Mouse (Mus musculus) MEL (cell line): Measurements from ENCODE around the gene Smim4. TPM values are rescaled to one million over a fixed set of nuclear protein-coding genes. Genes with fewer than 3 reads are reported as not detected.

Experiments
- DNase-seq: peaks from one replicate; pipeline ENCODE4 v3.0.0; 2011; ENCODE audit warnings: low read depth, low spot score
- H3K27ac ChIP-seq: 2 replicates; pipeline ENCODE4 v1.5.1; 2012; ENCODE audit warnings: low read depth, mild to moderate bottlenecking, control low read depth, low read length, moderate library complexity; ENCODE audit not compliant: control insufficient read depth
- H3K27me3 ChIP-seq, 2 experiments: fragments of 150-350 bp in 1 of 2; sonication (generic) in 1 of 2; 2 replicates each; pipeline ENCODE4 v1.6.1; 2012; ENCODE audit warnings: low read length in 2 of 2, mild to moderate bottlenecking in 2 of 2, improper control_type of control experiment in 1 of 2, moderate library complexity in 1 of 2; ENCODE audit not compliant: insufficient read depth in 2 of 2, control insufficient read depth in 1 of 2
- H3K36me3 ChIP-seq, 2 experiments: 2 replicates each; pipeline ENCODE4 v1.6.1; 2012 to 2014; ENCODE audit warnings: low read length in 2 of 2, improper control_type of control experiment in 1 of 2, inconsistent platforms in 1 of 2, mild to moderate bottlenecking in 1 of 2; ENCODE audit not compliant: insufficient read depth in 2 of 2, control insufficient read depth in 1 of 2
- H3K4me1 ChIP-seq, 2 experiments: fragments of 150-350 bp in 1 of 2; sonication (generic) in 1 of 2; 2 replicates each; pipeline ENCODE4 v1.6.1; 2012; ENCODE audit warnings: low read length in 2 of 2, improper control_type of control experiment in 1 of 2, mild to moderate bottlenecking in 1 of 2; ENCODE audit not compliant: insufficient read depth in 2 of 2, control insufficient read depth in 1 of 2
- H3K4me3 ChIP-seq, 2 experiments: fragments of 150-350 bp in 1 of 2; sonication (generic) in 1 of 2; 2 replicates each; pipeline ENCODE4 v1.5.1; 2012; ENCODE audit warnings: low read depth in 2 of 2, low read length in 2 of 2, mild to moderate bottlenecking in 2 of 2, moderate library complexity in 2 of 2, control low read depth in 1 of 2, improper control_type of control experiment in 1 of 2; ENCODE audit not compliant: control insufficient read depth in 1 of 2, insufficient read depth in 1 of 2
- H3K79me2 ChIP-seq: 2 replicates; pipeline ENCODE4 v1.6.1; 2012; ENCODE audit warnings: mild to moderate bottlenecking, low read length, moderate library complexity; ENCODE audit not compliant: control insufficient read depth, poor library complexity, insufficient read depth
- H3K9ac ChIP-seq: 2 replicates; pipeline ENCODE4 v1.6.1; 2012; ENCODE audit warnings: low read depth, mild to moderate bottlenecking, control low read depth, low read length, moderate library complexity; ENCODE audit not compliant: control insufficient read depth, poor library complexity, severe bottlenecking
- H3K9me3 ChIP-seq: fragments of 150-350 bp; sonication (generic); replicated peaks from 2 replicates; pipeline ENCODE4 v1.6.1; 2012; ENCODE audit warnings: mild to moderate bottlenecking, low read length, improper control_type of control experiment, moderate library complexity; ENCODE audit not compliant: insufficient read depth
- E2F4 ChIP-seq: IDR thresholded peaks from 2 replicates; pipeline ENCODE4 v1.6.1; 2011; ENCODE audit warnings: low read depth, low read length, improper control_type of control experiment, borderline replicate concordance
- ELF1 ChIP-seq: IDR thresholded peaks from 2 replicates; pipeline ENCODE4 v1.6.1; 2014; ENCODE audit warnings: low read depth, mild to moderate bottlenecking, inconsistent platforms, low read length, improper control_type of control experiment, moderate library complexity
- EP300 ChIP-seq, 2 experiments: IDR thresholded peaks; 2 replicates each; pipeline ENCODE4 v1.6.1; 2011; ENCODE audit warnings: improper control_type of control experiment in 2 of 2, low read length in 2 of 2, low read depth in 1 of 2, mild to moderate bottlenecking in 1 of 2
- ETS1 ChIP-seq: IDR thresholded peaks from 2 replicates; pipeline ENCODE4 v1.6.1; 2012; ENCODE audit warnings: low read depth, mild to moderate bottlenecking, inconsistent platforms, low read length, improper control_type of control experiment, moderate library complexity
- GABPA ChIP-seq: IDR thresholded peaks from 2 replicates; pipeline ENCODE4 v1.6.1; 2012; ENCODE audit warnings: low read depth, mild to moderate bottlenecking, inconsistent platforms, low read length, improper control_type of control experiment, moderate library complexity
- HCFC1 ChIP-seq: IDR thresholded peaks from 2 replicates; pipeline ENCODE4 v1.6.1; 2012; ENCODE audit warnings: low read depth, mild to moderate bottlenecking, inconsistent platforms, low read length, improper control_type of control experiment, moderate library complexity
- MAZ ChIP-seq: IDR thresholded peaks from 2 replicates; pipeline ENCODE4 v1.6.1; 2012; ENCODE audit warnings: low read depth, mild to moderate bottlenecking, inconsistent platforms, low read length, improper control_type of control experiment
- MEF2A ChIP-seq: IDR thresholded peaks from 2 replicates; pipeline ENCODE4 v1.6.1; 2014; ENCODE audit warnings: low read depth, mild to moderate bottlenecking, inconsistent platforms, low read length, improper control_type of control experiment; ENCODE audit not compliant: poor library complexity, insufficient replicate concordance, severe bottlenecking; ENCODE audit errors: extremely low read depth
- MXI1 ChIP-seq: IDR thresholded peaks from 2 replicates; pipeline ENCODE4 v1.6.1; 2011; ENCODE audit warnings: mild to moderate bottlenecking, low read depth, low read length, improper control_type of control experiment
- NELFE ChIP-seq: IDR thresholded peaks from 2 replicates; pipeline ENCODE4 v1.6.1; 2011; ENCODE audit warnings: low read depth, low read length, improper control_type of control experiment
- NRF1 ChIP-seq: IDR thresholded peaks from 2 replicates; pipeline ENCODE4 v1.6.1; 2014; ENCODE audit warnings: low read depth, mild to moderate bottlenecking, inconsistent platforms, low read length, improper control_type of control experiment, moderate library complexity; ENCODE audit not compliant: poor library complexity, insufficient read depth, severe bottlenecking
- POLR2A ChIP-seq, 2 experiments: IDR thresholded peaks; 2 replicates each; pipeline ENCODE4 v1.6.1; 2011 to 2012; ENCODE audit warnings: low read length in 2 of 2, mild to moderate bottlenecking in 2 of 2, control low read depth in 1 of 2, improper control_type of control experiment in 1 of 2, low read depth in 1 of 2, moderate library complexity in 1 of 2; ENCODE audit not compliant: control insufficient read depth in 1 of 2, insufficient read depth in 1 of 2, poor library complexity in 1 of 2
- POLR2AphosphoS2 ChIP-seq: IDR thresholded peaks from 2 replicates; pipeline ENCODE4 v1.6.1; 2011; ENCODE audit warnings: low read length, improper control_type of control experiment
- POLR2AphosphoS5 ChIP-seq: IDR thresholded peaks from 2 replicates; pipeline ENCODE4 v1.6.1; 2012; ENCODE audit warnings: low read depth, borderline replicate concordance, mild to moderate bottlenecking, inconsistent platforms, low read length, moderate library complexity, mixed read lengths
- RAD21 ChIP-seq: IDR thresholded peaks from 2 replicates; pipeline ENCODE4 v1.6.1; 2011; ENCODE audit warnings: mild to moderate bottlenecking, low read depth, low read length, improper control_type of control experiment
- RCOR1 ChIP-seq: IDR thresholded peaks from 2 replicates; pipeline ENCODE4 v1.6.1; 2012; ENCODE audit warnings: low read depth, mild to moderate bottlenecking, inconsistent platforms, low read length, improper control_type of control experiment
- TAL1 ChIP-seq: IDR thresholded peaks from 2 replicates; pipeline ENCODE4 v1.6.1; 2012; ENCODE audit warnings: mild to moderate bottlenecking, inconsistent platforms, low read length, moderate library complexity, mixed read lengths
- TBP ChIP-seq: IDR thresholded peaks from 2 replicates; pipeline ENCODE4 v1.8.0; 2011; ENCODE audit warnings: low read depth, low read length, improper control_type of control experiment
- TCF12 ChIP-seq: IDR thresholded peaks from 2 replicates; pipeline ENCODE4 v1.6.1; 2014; ENCODE audit warnings: low read depth, mild to moderate bottlenecking, inconsistent platforms, low read length, improper control_type of control experiment, moderate library complexity
- UBTF ChIP-seq: IDR thresholded peaks from 2 replicates; pipeline ENCODE4 v1.6.1; 2012; ENCODE audit warnings: low read depth, mild to moderate bottlenecking, inconsistent platforms, low read length, improper control_type of control experiment, moderate library complexity, borderline replicate concordance; ENCODE audit not compliant: insufficient read depth
- USF1 ChIP-seq: IDR thresholded peaks from 2 replicates; pipeline ENCODE4 v1.6.1; 2014; ENCODE audit warnings: low read depth, mild to moderate bottlenecking, inconsistent platforms, low read length, improper control_type of control experiment, moderate library complexity
- ZKSCAN1 ChIP-seq: IDR thresholded peaks from 2 replicates; pipeline ENCODE4 v1.6.1; 2012; ENCODE audit warnings: low read depth, mild to moderate bottlenecking, inconsistent platforms, low read length, improper control_type of control experiment, moderate library complexity
- ZMIZ1 ChIP-seq: IDR thresholded peaks from 2 replicates; pipeline ENCODE4 v1.6.1; 2012; ENCODE audit warnings: low read depth, mild to moderate bottlenecking, inconsistent platforms, low read length, improper control_type of control experiment, moderate library complexity
- polyA plus RNA-seq, 2 experiments: library from polyadenylated mRNA; stranded (reverse) in 1 of 2; unstranded in 1 of 2; fragments of >175 nt in 1 of 2; fragments of >200 nt in 1 of 2; gene quantifications; 2 replicates each; pipeline versions ENCODE4 v1.2.1 to v1.2.4; 2012; ENCODE audit warnings: low replicate concordance in 2 of 2, low read depth in 1 of 2; ENCODE audit not compliant: insufficient read length in 2 of 2, insufficient read depth in 1 of 2, missing spikeins in 1 of 2
- total RNA-seq: library from RNA; depleted of rRNA; stranded (reverse); fragments of 300-350 nt; gene quantifications from 2 replicates; pipeline ENCODE4 v1.2.3, GENCODE M21; 2012

Gene Smim4
- total and polyA plus RNA-seq, 3 experiments, result 87.8 to 122 TPM; not detected in 1

DNA sequence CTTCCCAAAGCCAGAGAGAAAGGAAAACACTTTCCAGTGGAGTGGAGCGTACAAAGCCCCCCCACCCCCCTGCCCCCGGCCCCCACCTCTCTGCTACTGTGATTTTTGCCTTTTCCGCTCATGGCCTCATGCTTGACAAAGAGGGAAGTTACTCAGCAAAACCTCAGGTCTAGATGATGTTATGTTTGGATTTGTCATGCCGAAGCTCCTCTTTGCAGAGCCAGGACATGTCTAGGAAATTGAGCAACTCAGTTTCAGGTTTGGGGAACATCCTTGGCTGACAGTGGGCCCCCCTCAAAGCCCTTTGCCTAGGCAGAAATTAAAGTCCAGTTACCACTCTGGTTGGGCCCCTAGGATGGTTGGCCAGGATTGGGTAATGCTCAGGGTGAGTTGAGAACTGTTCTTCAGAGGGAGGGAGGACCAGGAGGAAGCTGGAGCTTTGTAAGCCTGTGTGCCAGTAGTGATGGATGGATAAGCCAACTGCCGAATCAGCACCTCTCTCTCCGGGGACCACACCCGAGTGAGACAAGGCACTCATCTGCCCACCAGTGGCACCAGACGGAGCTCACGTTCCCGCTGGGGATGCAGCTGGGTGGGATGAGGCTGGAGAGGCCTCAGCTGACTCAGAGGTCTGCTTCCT lies 37.4 kb upstream of the Smim4 start:
- Histone ChIP-seq H3K9me3 (no peaks in the 10 kb centered on the region), H3K79me2 (no peaks in the 10 kb centered on the region), H3K4me1 (peaks cover 0 to 25% of the 10 kb centered on the region in 2 experiments), H3K9ac (no peak overlapping the region), H3K27me3 (no peaks in the 10 kb centered on the region), H3K4me3 (no peak overlapping the region), H3K36me3 (peaks cover 0 to 9% of the 10 kb centered on the region in 2 experiments; a peak in 2 of 4 replicates), H3K27ac (no peak overlapping the region)
- TF ChIP-seq HCFC1, result no peak
- no peak for TF ChIP-seq MXI1
- no peak for TF ChIP-seq ELF1
- TF ChIP-seq ETS1, result no peak
- no peak for TF ChIP-seq MAZ
- 0 out of 2 replicates have a peak, but pooled peaks have one; percentile 18 for TF ChIP-seq RCOR1
- TF ChIP-seq NRF1, result no peak
- peak; percentile 48 for DNase-seq

DNA sequence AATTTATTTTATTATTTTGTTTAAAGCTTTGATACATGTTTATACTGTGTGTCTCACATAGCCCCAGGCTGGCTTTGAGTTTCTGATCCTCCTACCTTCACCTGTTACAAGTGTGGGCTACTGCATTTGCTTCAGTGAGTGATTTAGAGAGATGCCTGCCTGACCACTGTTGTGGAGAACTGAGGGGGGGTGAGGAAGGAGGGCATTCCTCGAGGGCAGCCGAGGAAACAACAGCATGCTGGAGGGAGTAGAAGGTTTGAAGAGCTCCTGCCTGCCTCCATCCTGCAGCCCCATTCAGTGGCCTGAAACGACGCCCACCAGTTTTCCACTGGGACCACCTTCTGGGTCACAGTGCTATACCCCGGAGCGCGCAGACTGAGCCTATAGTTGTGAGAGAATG lies 36.7 kb upstream of the Smim4 start:
- Histone ChIP-seq H3K27me3 (no peaks in the 10 kb centered on the region), H3K36me3 (peaks cover 0 to 9% of the 10 kb centered on the region in 2 experiments; a peak in 2 of 4 replicates), H3K27ac (no peak overlapping the region), H3K4me1 (peaks cover 0 to 22% of the 10 kb centered on the region in 2 experiments), H3K79me2 (no peaks in the 10 kb centered on the region), H3K9me3 (no peaks in the 10 kb centered on the region), H3K9ac (no peak overlapping the region), H3K4me3 (no peak overlapping the region)
- DNase-seq, result no peak
- TF ChIP-seq TAL1 (no peak), GABPA (no peak), ZMIZ1 (no peak), ZKSCAN1 (no peak), POLR2AphosphoS5 (no peak), NELFE (no peak), POLR2A (IDR thresholded peaks at IDR 0.05; ENCODE audit: control insufficient read depth in 1 of 2, insufficient read depth in 1 of 2, low read depth in 1 of 2, low read length in 2 of 2, poor library complexity in 1 of 2) (no peak)

DNA sequence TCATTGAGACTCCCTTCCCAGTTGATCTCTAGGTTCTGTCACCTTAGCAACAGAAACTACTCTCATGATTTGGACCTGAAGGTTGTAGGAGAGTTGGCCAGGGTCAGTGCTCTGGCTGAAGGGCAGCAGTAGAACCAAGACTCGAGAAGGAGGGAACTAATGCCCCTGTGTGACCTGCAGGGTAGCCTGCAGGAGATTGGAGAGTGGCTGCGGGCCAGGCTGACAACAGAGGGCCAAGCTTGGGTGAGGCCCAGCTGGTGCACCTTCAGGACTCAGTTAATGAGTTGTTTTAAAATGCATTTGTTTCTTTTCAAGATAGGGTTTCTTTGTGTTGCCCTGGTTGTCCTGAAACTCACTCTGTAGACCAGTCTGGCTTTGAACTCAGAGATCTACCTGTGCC lies 36.3 kb upstream of the Smim4 start:
- H3K9ac ChIP-seq, result no peak overlapping the region
- peaks cover 0 to 5% of the 10 kb centered on the region in 2 experiments; a peak in 2 of 4 replicates for H3K36me3 ChIP-seq
- no peaks in the 10 kb centered on the region for H3K9me3 ChIP-seq
- H3K79me2 ChIP-seq, result no peaks in the 10 kb centered on the region
- TF ChIP-seq MEF2A (no peak), TCF12 (no peak), GABPA (no peak), ZKSCAN1 (no peak), POLR2AphosphoS5 (no peak), TAL1 (no peak), MAZ (no peak), RCOR1 (no peak), USF1 (no peak), MXI1 (no peak), POLR2AphosphoS2 (no peak), EP300 (IDR thresholded peaks at IDR 0.05; ENCODE audit: low read depth in 1 of 2, low read length in 2 of 2) (no peak), POLR2A (IDR thresholded peaks at IDR 0.05; ENCODE audit: control insufficient read depth in 1 of 2, insufficient read depth in 1 of 2, low read depth in 1 of 2, low read length in 2 of 2, poor library complexity in 1 of 2) (no peak), TBP (no peak), ZMIZ1 (no peak), RAD21 (no peak), E2F4 (no peak), UBTF (no peak)
- TF ChIP-seq, all 39 proteins: peak for 0
- DNase-seq, result no peak
- H3K4me3 ChIP-seq, result no peak overlapping the region
- no peaks in the 10 kb centered on the region for H3K27me3 ChIP-seq
- H3K27ac ChIP-seq, result no peak overlapping the region
- peaks cover 0 to 18% of the 10 kb centered on the region in 2 experiments for H3K4me1 ChIP-seq
